Mouse (Mus musculus): ENCODE measurements around the gene Zfyve28. TPM values are rescaled to one million over a fixed set of nuclear protein-coding genes. Genes with fewer than 3 reads are reported as not detected.

Gene Zfyve28
- 5.7 and 7.6 TPM in 2 replicates for polyA plus RNA-seq (2012; rRNA removed)

GRCm38 (mm10) chr5:34288154-34288716, at the start of gene Zfyve28, which contains the start of gene Cfap99:
Gene Zfyve28 (minus strand): TSS chr5:34288449.
Gene Cfap99 (plus strand): TSS chr5:34288600.
- TF ChIP-seq POLR2A (IDR thresholded peaks at IDR 0.05; ENCODE audit: borderline replicate concordance, extremely low read depth, insufficient read depth, insufficient read length, poor library complexity, severe bottlenecking) = peak; percentile 53
- no peak for TF ChIP-seq CTCF (IDR thresholded peaks at IDR 0.05; ENCODE audit: borderline replicate concordance, extremely low read depth, insufficient read depth, insufficient read length)
- DNase-seq (ENCODE audit: low read depth) = peak; percentile 98

GRCm38 (mm10) chr5:34336775-34337450, 48.7 kb upstream of the Zfyve28 start:
- TF ChIP-seq CTCF (IDR thresholded peaks at IDR 0.05; ENCODE audit: borderline replicate concordance, extremely low read depth, insufficient read depth, insufficient read length) (no peak), POLR2A (IDR thresholded peaks at IDR 0.05; ENCODE audit: borderline replicate concordance, extremely low read depth, insufficient read depth, insufficient read length, poor library complexity, severe bottlenecking) (no peak)
- DNase-seq (ENCODE audit: low read depth) = peak; percentile 74

- DNase-seq (ENCODE audit: low read depth) = peak; percentile 99
- TF ChIP-seq CTCF (IDR thresholded peaks at IDR 0.05; ENCODE audit: borderline replicate concordance, extremely low read depth, insufficient read depth, insufficient read length) (no peak), POLR2A (IDR thresholded peaks at IDR 0.05; ENCODE audit: borderline replicate concordance, extremely low read depth, insufficient read depth, insufficient read length, poor library complexity, severe bottlenecking) (peak; percentile 70; the same call in 1 of the 2 replicates)
These were observed 48.0 kb upstream of the Zfyve28 start, which contains the start of gene Rnf4 for GRCm38 (mm10) chr5:34336097-34336774. Gene Rnf4 (plus strand): TSS chr5:34336289.

GRCm38 (mm10) chr5:34335539-34336096, 47.4 kb upstream of the Zfyve28 start:
- TF ChIP-seq POLR2A (IDR thresholded peaks at IDR 0.05; ENCODE audit: borderline replicate concordance, extremely low read depth, insufficient read depth, insufficient read length, poor library complexity, severe bottlenecking) (no peak), CTCF (IDR thresholded peaks at IDR 0.05; ENCODE audit: borderline replicate concordance, extremely low read depth, insufficient read depth, insufficient read length) (no peak)
- DNase-seq (ENCODE audit: low read depth) = no peak

GRCm38 (mm10) chr5:34334081-34334480, 45.8 kb upstream of the Zfyve28 start:
- TF ChIP-seq CTCF (IDR thresholded peaks at IDR 0.05; ENCODE audit: borderline replicate concordance, extremely low read depth, insufficient read depth, insufficient read length) = no peak
- no peak for TF ChIP-seq POLR2A (IDR thresholded peaks at IDR 0.05; ENCODE audit: borderline replicate concordance, extremely low read depth, insufficient read depth, insufficient read length, poor library complexity, severe bottlenecking)
- DNase-seq (ENCODE audit: low read depth) = no peak

DNA sequence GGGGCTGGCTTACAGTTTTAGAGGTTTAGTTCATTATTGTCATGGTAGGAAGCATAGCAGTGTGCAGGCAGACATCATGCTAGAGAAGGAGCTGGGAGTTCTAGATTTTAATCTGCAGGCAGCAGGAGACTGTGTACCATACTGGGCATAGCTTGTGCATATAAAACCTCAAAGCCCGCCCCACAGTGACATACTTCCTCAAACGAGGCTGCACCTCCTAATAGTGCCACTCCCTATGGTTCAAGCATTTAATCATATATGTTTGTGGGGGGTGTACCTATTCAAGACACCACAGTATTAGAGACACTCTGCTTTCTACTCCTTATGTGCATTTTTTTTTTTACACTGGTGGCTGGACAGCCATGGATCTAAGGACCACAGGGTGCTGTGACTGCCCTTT, 41.9 kb upstream of the Zfyve28 start:
- TF ChIP-seq POLR2A (IDR thresholded peaks at IDR 0.05; ENCODE audit: borderline replicate concordance, extremely low read depth, insufficient read depth, insufficient read length, poor library complexity, severe bottlenecking) (no peak), CTCF (IDR thresholded peaks at IDR 0.05; ENCODE audit: borderline replicate concordance, extremely low read depth, insufficient read depth, insufficient read length) (no peak)
- DNase-seq (ENCODE audit: low read depth) = no peak

GRCm38 (mm10) chr5:34326875-34327576, 38.8 kb upstream of the Zfyve28 start:
- DNase-seq (ENCODE audit: low read depth) = peak; percentile 62
- TF ChIP-seq POLR2A (IDR thresholded peaks at IDR 0.05; ENCODE audit: borderline replicate concordance, extremely low read depth, insufficient read depth, insufficient read length, poor library complexity, severe bottlenecking) (no peak), CTCF (IDR thresholded peaks at IDR 0.05; ENCODE audit: borderline replicate concordance, extremely low read depth, insufficient read depth, insufficient read length) (no peak)

DNA sequence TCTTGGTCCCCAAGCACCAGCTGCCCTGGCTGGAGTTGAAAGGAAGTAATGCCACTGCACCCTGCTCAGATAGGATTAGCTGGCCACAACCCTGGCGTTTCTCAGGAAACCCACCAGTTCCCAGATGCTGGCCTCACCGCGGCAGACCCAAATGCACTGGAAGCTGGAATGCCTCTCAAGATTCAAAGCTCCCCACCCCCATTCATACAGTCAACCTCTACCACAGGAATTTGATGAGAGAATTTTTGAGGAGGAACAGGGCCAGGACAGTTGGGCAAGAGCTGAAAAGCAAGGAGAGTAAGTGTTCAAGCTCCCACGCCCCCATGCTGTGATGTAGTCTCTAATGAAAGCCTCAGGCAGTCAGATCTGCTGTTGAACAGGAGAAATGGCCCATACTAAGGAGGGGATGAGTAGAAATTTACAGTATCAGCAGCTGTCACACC, 38.0 kb upstream of the Zfyve28 start:
- peak; percentile 44 for DNase-seq (ENCODE audit: low read depth)
- TF ChIP-seq POLR2A (IDR thresholded peaks at IDR 0.05; ENCODE audit: borderline replicate concordance, extremely low read depth, insufficient read depth, insufficient read length, poor library complexity, severe bottlenecking) (no peak), CTCF (IDR thresholded peaks at IDR 0.05; ENCODE audit: borderline replicate concordance, extremely low read depth, insufficient read depth, insufficient read length) (no peak)

DNA sequence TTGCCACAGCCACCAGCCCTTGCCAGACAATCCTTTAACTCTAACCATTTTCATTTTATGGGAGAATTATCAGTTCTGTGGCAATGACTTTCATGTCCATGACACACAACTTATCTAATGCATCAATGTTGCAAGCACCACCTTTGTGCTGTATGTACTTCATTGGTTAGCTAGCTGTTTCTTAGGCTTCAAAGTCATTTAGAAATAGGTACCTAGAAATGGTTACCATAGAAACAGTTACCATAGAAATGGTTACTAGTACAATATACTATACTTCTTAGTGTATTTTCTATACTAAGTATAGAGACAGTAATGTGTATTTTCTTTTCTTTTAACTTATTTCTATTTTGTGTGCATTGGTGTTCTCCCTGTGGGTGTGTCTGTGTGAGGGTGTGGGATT, 37.0 kb upstream of the Zfyve28 start:
- peak; percentile 39 for DNase-seq (ENCODE audit: low read depth)
- TF ChIP-seq POLR2A (IDR thresholded peaks at IDR 0.05; ENCODE audit: borderline replicate concordance, extremely low read depth, insufficient read depth, insufficient read length, poor library complexity, severe bottlenecking) (no peak), CTCF (IDR thresholded peaks at IDR 0.05; ENCODE audit: borderline replicate concordance, extremely low read depth, insufficient read depth, insufficient read length) (no peak)

GRCm38 (mm10) chr5:34321236-34321635, 33.0 kb upstream of the Zfyve28 start:
- DNase-seq (ENCODE audit: low read depth) = no peak
- TF ChIP-seq POLR2A (IDR thresholded peaks at IDR 0.05; ENCODE audit: borderline replicate concordance, extremely low read depth, insufficient read depth, insufficient read length, poor library complexity, severe bottlenecking) (no peak), CTCF (IDR thresholded peaks at IDR 0.05; ENCODE audit: borderline replicate concordance, extremely low read depth, insufficient read depth, insufficient read length) (no peak)
